Mouse (Mus musculus): ENCODE measurements around the gene Zfp865. TPM values are rescaled to one million over a fixed set of nuclear protein-coding genes. Genes with fewer than 3 reads are reported as not detected.
"Not testable (repeated sequence)": the region's sequence is repeated elsewhere in the genome, so short reads cannot be mapped to it uniquely, and the experiment has no call there.

Zfp865 gene
- polyA plus RNA-seq, 1 experiment from 2014 or later = 5.7 TPM

DNA sequence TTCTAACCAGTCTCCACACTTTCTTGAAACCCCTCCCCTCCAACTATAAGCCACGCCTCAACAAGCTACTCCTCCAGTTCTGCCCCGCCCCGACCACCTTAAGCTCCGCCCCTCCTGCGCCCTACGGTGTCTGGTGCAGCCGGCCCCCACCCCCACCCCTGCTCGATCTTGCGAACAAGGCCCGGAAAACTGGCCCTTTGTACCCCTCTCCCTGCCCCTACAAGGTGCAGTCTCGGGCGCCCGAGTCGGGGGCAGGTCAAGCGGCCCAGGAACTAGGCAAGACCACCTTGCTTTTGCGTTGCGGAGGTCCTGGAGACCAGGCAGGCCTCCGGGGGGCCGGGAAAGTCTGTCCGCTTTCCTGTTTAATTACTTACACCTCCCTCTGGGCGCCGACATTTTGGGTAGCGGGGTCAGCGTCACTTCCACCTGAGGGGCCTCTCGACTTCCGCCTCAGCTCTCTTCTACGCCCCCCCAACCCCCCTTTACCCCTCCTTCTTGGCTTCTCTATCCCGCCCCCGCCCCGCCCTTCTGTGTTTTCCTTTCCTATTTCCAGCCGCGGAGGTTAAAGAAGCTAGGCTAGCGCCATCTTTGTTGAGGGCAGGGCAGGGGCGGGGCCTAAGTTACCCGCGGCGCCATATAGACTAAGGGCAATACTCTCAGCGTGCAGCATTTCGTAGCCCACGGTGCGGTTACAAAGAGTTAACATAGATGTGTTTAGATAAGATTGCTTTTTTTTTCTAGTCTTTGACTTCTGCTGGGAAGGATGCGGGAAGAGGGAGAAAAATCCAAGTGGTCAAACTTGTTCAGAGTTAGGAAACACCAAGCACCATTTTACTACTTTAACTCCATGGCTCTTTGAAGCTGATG is 5.7 kb upstream of the Zfp865 start, which contains the start of the genes Zfp524 and Fiz1:
Gene Zfp524, plus strand, starts transcription at position 165 of the 867 bp plus-strand sequence.
Gene Fiz1, minus strand, starts transcription at position 447 of the 867 bp plus-strand sequence.
- Histone ChIP-seq H3K9ac (ENCODE audit: low read length) (peak within 1 kb of the TSS; percentile 89), H3K27me3 (ENCODE audit: control insufficient read depth, insufficient read depth, low read depth, low read length) (no peaks in the 10 kb centered on the region), H3K36me3 (ENCODE audit: control insufficient read depth, insufficient read depth, low read length) (peaks cover 34% of the 10 kb centered on the region), H3K27ac (ENCODE audit: low read length) (peak within 1 kb of the TSS; percentile 99), H3K4me3 (ENCODE audit: low read length) (peak within 1 kb of the TSS; percentile 83), H3K9me3 (ENCODE audit: control insufficient read depth, low read length) (no peaks in the 10 kb centered on the region), H3K4me1 (replicated peaks; ENCODE audit: control insufficient read depth, insufficient read depth, low read length) (peaks cover 18% of the 10 kb centered on the region), H3K4me2 (ENCODE audit: low read depth, low read length) (peak within 1 kb of the TSS; percentile 76)
- ATAC-seq (ENCODE audit: low read depth) = peak; percentile 83
- WGBS = under 1% methylated on average over 42 of the region's 42 CpGs

- peaks cover 28% of the 10 kb centered on the region for H3K36me3 ChIP-seq (ENCODE audit: control insufficient read depth, insufficient read depth, low read length)
- H3K4me2 ChIP-seq (ENCODE audit: low read depth, low read length) = peak within 1 kb of the TSS; percentile 76
- peaks cover 19% of the 10 kb centered on the region for H3K4me1 ChIP-seq (replicated peaks; ENCODE audit: control insufficient read depth, insufficient read depth, low read length)
- H3K27ac ChIP-seq (ENCODE audit: low read length) = peak within 1 kb of the TSS; percentile 99
- peak within 1 kb of the TSS; percentile 83 for H3K4me3 ChIP-seq (ENCODE audit: low read length)
- under 1% methylated on average over 59 of the region's 76 CpGs for WGBS
- H3K9ac ChIP-seq (ENCODE audit: low read length) = peak within 1 kb of the TSS; percentile 89
- ATAC-seq (ENCODE audit: low read depth) = peak; percentile 82
- H3K9me3 ChIP-seq (ENCODE audit: control insufficient read depth, low read length) = no peaks in the 10 kb centered on the region
- H3K27me3 ChIP-seq (ENCODE audit: control insufficient read depth, insufficient read depth, low read depth, low read length) = no peaks in the 10 kb centered on the region
Observed at GRCm38 (mm10) chr7:5015118-5016001, 4.8 kb upstream of the Zfp865 start, which contains the start of gene Gm44973. Gm44973 (plus strand) TSS chr7:5015496.

DNA sequence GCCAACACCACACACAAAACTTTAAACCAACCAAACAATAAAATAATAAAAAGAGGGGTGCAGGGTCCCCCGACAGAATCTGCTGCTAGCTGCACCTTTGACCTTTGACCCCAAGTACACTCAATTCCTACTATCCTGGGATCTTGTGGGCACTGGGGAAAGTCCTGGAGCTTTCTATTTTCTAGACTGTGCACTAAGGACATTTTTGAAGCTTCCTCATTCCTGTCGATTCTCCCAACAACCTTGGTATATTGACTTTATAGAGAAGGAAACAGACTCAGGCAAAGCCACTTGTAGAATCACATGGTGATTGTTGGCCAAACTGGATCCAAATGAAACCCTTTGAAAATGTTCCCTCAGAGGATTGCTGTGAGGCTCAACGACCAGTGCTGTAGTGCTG is 4.1 kb upstream of the Zfp865 start:
- Histone ChIP-seq H3K27me3 (ENCODE audit: control insufficient read depth, insufficient read depth, low read depth, low read length) (no peaks in the 10 kb centered on the region), H3K9me3 (ENCODE audit: control insufficient read depth, low read length) (no peaks in the 10 kb centered on the region), H3K9ac (ENCODE audit: low read length) (peak overlapping the region; percentile 81), H3K4me2 (ENCODE audit: low read depth, low read length) (peak overlapping the region; percentile 76), H3K4me3 (ENCODE audit: low read length) (peak overlapping the region; percentile 83), H3K4me1 (replicated peaks; ENCODE audit: control insufficient read depth, insufficient read depth, low read length) (peaks cover 19% of the 10 kb centered on the region), H3K36me3 (ENCODE audit: control insufficient read depth, insufficient read depth, low read length) (peaks cover 23% of the 10 kb centered on the region), H3K27ac (ENCODE audit: low read length) (peak overlapping the region; percentile 99)
- ATAC-seq (ENCODE audit: low read depth) = no peak
- WGBS = 44% methylated on average over 3 of the region's 3 CpGs

DNA sequence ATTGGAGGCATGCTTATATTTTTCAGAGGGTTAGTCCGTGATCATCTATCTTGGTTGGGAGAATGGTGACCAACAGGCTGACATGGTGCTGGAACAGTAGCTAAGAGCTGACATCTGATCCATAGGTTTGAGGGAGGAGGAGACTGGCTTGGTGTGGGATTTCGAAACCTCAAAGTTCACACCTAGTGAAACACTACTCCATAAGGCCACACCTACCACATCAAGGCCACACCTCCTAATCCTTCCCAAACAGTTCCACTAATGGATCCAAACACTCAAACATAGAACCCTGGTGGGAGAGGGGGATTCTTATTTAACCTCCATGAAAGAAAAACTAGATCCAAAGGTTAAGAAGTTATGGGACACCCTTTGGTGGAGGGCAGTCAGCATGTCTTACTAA is 3.3 kb upstream of the Zfp865 start:
- Histone ChIP-seq H3K27me3 (ENCODE audit: control insufficient read depth, insufficient read depth, low read depth, low read length) (no peaks in the 10 kb centered on the region), H3K27ac (ENCODE audit: low read length) (no peak overlapping the region), H3K4me2 (ENCODE audit: low read depth, low read length) (no peak overlapping the region), H3K9me3 (ENCODE audit: control insufficient read depth, low read length) (no peaks in the 10 kb centered on the region), H3K4me3 (ENCODE audit: low read length) (no peak overlapping the region), H3K9ac (ENCODE audit: low read length) (no peak overlapping the region), H3K4me1 (replicated peaks; ENCODE audit: control insufficient read depth, insufficient read depth, low read length) (peaks cover 19% of the 10 kb centered on the region), H3K36me3 (ENCODE audit: control insufficient read depth, insufficient read depth, low read length) (peaks cover 14% of the 10 kb centered on the region)
- 95% methylated on average over 2 of the region's 2 CpGs for WGBS
- ATAC-seq (ENCODE audit: low read depth) = no peak

DNA sequence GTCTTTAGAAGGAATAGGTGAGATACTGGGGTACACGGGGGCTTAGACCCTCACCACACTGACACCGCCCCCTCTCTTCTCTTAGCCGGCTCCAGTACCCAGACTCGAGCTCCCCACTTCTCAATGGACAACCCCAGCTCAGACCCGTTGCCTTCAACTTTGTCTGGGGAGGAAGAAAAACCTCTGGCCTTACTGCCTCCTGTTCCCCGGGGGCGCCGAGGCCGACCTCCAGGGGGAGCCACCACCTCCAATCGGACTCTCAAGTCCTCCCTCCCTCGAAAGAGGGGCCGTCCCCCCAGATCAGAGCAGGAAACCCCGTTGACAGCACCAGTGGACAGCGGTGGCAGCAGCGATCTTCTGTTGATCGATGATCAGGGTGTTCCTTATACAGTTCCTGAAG is 2.8 kb upstream of the Zfp865 start:
- Histone ChIP-seq H3K9ac (ENCODE audit: low read length) (no peak overlapping the region), H3K4me1 (replicated peaks; ENCODE audit: control insufficient read depth, insufficient read depth, low read length) (peaks cover 19% of the 10 kb centered on the region)

GRCm38 (mm10) chr7:5017931-5018330 is 2.2 kb upstream of the Zfp865 start:
- no peaks in the 10 kb centered on the region for H3K9me3 ChIP-seq (ENCODE audit: control insufficient read depth, low read length)
- no peak for ATAC-seq (ENCODE audit: low read depth)
- no peak overlapping the region for H3K4me2 ChIP-seq (ENCODE audit: low read depth, low read length)
- H3K27ac ChIP-seq (ENCODE audit: low read length) = no peak overlapping the region
- H3K36me3 ChIP-seq (ENCODE audit: control insufficient read depth, insufficient read depth, low read length) = peaks cover 11% of the 10 kb centered on the region; the same call in 1 of the 2 replicates
- no peak overlapping the region for H3K4me3 ChIP-seq (ENCODE audit: low read length)
- H3K27me3 ChIP-seq (ENCODE audit: control insufficient read depth, insufficient read depth, low read depth, low read length) = no peaks in the 10 kb centered on the region
- whole genome bisulfite sequencing = 96% methylated on average over 21 of the region's 21 CpGs
- H3K9ac ChIP-seq (ENCODE audit: low read length) = no peak overlapping the region
- peaks cover 18% of the 10 kb centered on the region for H3K4me1 ChIP-seq (replicated peaks; ENCODE audit: control insufficient read depth, insufficient read depth, low read length)

More for the DNA sequence above, 2.8 kb upstream of the Zfp865 start:
- Histone ChIP-seq H3K4me2 (ENCODE audit: low read depth, low read length) (no peak overlapping the region), H3K27ac (ENCODE audit: low read length) (no peak overlapping the region), H3K9me3 (ENCODE audit: control insufficient read depth, low read length) (no peaks in the 10 kb centered on the region), H3K4me3 (ENCODE audit: low read length) (no peak overlapping the region), H3K36me3 (ENCODE audit: control insufficient read depth, insufficient read depth, low read length) (peaks cover 12% of the 10 kb centered on the region), H3K27me3 (ENCODE audit: control insufficient read depth, insufficient read depth, low read depth, low read length) (no peaks in the 10 kb centered on the region)
- WGBS = 89% methylated on average over 16 of the region's 16 CpGs
- ATAC-seq (ENCODE audit: low read depth) = no peak

- Histone ChIP-seq H3K9ac (ENCODE audit: low read length) (peak overlapping the region; percentile 96), H3K4me3 (ENCODE audit: low read length) (peak overlapping the region; percentile 76), H3K27ac (ENCODE audit: low read length) (peak overlapping the region; percentile 97), H3K36me3 (ENCODE audit: control insufficient read depth, insufficient read depth, low read length) (peaks cover 20% of the 10 kb centered on the region), H3K4me1 (replicated peaks; ENCODE audit: control insufficient read depth, insufficient read depth, low read length) (peaks cover 12% of the 10 kb centered on the region), H3K4me2 (ENCODE audit: low read depth, low read length) (peak overlapping the region; percentile 53)
- 23% methylated on average over 8 of the region's 8 CpGs for WGBS
- not testable (repeated sequence) for H3K27me3 ChIP-seq (ENCODE audit: control insufficient read depth, insufficient read depth, low read depth, low read length); ATAC-seq (ENCODE audit: low read depth); H3K9me3 ChIP-seq (ENCODE audit: control insufficient read depth, low read length)
Observed at GRCm38 (mm10) chr7:5019576-5019975, 600 bp upstream of the Zfp865 start.

GRCm38 (mm10) chr7:5020685-5021084 is 509 bp downstream of the Zfp865 start:
- WGBS = 0% methylated on average over 13 of the region's 15 CpGs
- peak; percentile 1; the same call in 1 of the 2 replicates for ATAC-seq (ENCODE audit: low read depth)
- H3K4me3 ChIP-seq (ENCODE audit: low read length) = peak overlapping the region; percentile 76
- H3K27me3 ChIP-seq (ENCODE audit: control insufficient read depth, insufficient read depth, low read depth, low read length) = no peaks in the 10 kb centered on the region
- peak overlapping the region; percentile 97 for H3K27ac ChIP-seq (ENCODE audit: low read length)
- no peaks in the 10 kb centered on the region for H3K9me3 ChIP-seq (ENCODE audit: control insufficient read depth, low read length)
- H3K36me3 ChIP-seq (ENCODE audit: control insufficient read depth, insufficient read depth, low read length) = peaks cover 20% of the 10 kb centered on the region
- H3K4me1 ChIP-seq (replicated peaks; ENCODE audit: control insufficient read depth, insufficient read depth, low read length) = peaks cover 12% of the 10 kb centered on the region
- peak overlapping the region; percentile 57 for H3K4me2 ChIP-seq (ENCODE audit: low read depth, low read length)
- H3K9ac ChIP-seq (ENCODE audit: low read length) = peak overlapping the region; percentile 96

DNA sequence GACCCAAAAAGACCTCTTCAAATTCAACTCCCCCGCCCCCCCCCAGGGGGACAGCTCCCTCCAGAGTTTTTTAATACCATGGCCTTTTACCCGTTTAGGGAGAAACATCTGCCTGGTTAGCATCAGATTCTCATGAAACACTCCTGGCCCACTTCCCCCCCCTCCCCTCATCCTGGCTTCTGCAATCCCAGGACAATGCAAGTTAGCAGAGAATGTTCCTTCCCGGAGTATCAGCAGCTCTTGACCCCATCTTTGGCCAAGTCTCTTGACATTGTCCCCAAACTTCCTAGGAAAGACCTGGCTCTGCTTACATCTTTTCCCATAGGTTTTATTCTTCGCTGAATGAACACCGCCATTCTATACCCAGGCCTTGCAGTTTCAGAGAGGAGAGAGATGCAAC is 1.0 kb downstream of the Zfp865 start:
- WGBS = 41% methylated on average over 5 of the region's 5 CpGs
- ATAC-seq (ENCODE audit: low read depth) = no peak
- H3K36me3 ChIP-seq (ENCODE audit: control insufficient read depth, insufficient read depth, low read length) = peaks cover 20% of the 10 kb centered on the region

More for the DNA sequence above, 1.0 kb downstream of the Zfp865 start:
- H3K27ac ChIP-seq (ENCODE audit: low read length) = peak overlapping the region; percentile 97
- H3K4me2 ChIP-seq (ENCODE audit: low read depth, low read length) = peak overlapping the region; percentile 57
- H3K4me1 ChIP-seq (replicated peaks; ENCODE audit: control insufficient read depth, insufficient read depth, low read length) = peaks cover 9% of the 10 kb centered on the region
- H3K27me3 ChIP-seq (ENCODE audit: control insufficient read depth, insufficient read depth, low read depth, low read length) = no peaks in the 10 kb centered on the region
- H3K4me3 ChIP-seq (ENCODE audit: low read length) = peak overlapping the region; percentile 76
- no peaks in the 10 kb centered on the region for H3K9me3 ChIP-seq (ENCODE audit: control insufficient read depth, low read length)
- peak overlapping the region; percentile 96 for H3K9ac ChIP-seq (ENCODE audit: low read length)
